Mouse (Mus musculus) bone marrow macrophage, adult 2 months (primary cell): ENCODE results near the gene Ndufa6.

Experiments
- CTCF ChIP-seq: IDR thresholded peaks from 2 replicates; pipeline ENCODE4 v1.5.1; 2012; ENCODE audit warnings: low read depth, mild to moderate bottlenecking, low read length, moderate library complexity
- POLR2A ChIP-seq: IDR thresholded peaks from 2 replicates; pipeline ENCODE4 v1.6.1; 2012; ENCODE audit warnings: mild to moderate bottlenecking, low read depth, low read length, borderline replicate concordance

DNA sequence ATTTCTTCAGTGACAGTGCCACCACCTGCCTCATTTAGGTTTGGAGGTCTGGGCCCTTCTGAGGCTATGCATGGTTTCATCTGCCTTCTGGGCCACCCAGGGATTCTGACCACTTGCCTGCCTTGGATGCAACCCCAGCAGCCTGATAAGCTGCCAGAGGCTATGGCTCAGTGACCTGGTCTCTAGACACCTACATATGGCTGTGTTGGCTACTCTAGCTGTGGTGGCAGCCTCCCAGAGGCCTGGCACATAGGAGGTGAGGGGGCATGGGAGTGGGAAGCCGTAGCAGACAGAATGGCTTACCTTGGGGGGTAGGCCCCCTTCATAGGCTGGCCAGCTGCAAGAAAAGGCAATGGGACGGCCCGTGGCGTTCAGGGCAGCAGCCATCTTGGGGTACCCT lies 18.9 kb downstream of the Ndufa6 start:
- TF ChIP-seq CTCF, result no peak
- TF ChIP-seq POLR2A, result no peak
